Mouse (Mus musculus): ENCODE data around the gene Zeb2. TPM values are rescaled to one million over a fixed set of nuclear protein-coding genes. Genes with fewer than 3 reads are reported as not detected.

The Zeb2 gene
- polyA plus RNA-seq (2012; fragmentation: generic; extraction: Trizol), result 1 to 10 TPM in 1 of 2 experiments, under 1 TPM in 1; 0.47 to 7.7 TPM

GRCm38 (mm10) chr2:45117087-45117561 lies at the start of gene Zeb2:
Gene Zeb2, minus strand, starts transcription at chr2:45117395.

Other genes with a start within 250 kb of the Zeb2 start
- gene Gtdc1, start 189.7 kb downstream of the Zeb2 start, polyA plus RNA-seq (2012; fragmentation: generic; extraction: Trizol), result 1 to 10 TPM in 1 of 2 experiments, under 1 TPM in 1; 0.28 to 4.2 TPM

Data from C3H10T1/2 (cell line).